Mouse (Mus musculus): ENCODE measurements around the gene Aco2. TPM values are rescaled to one million over a fixed set of nuclear protein-coding genes. Genes with fewer than 3 reads are reported as not detected.

Aco2 gene
- polyA plus RNA-seq, 1 experiment from 2014 or later, result 87.0 TPM

DNA sequence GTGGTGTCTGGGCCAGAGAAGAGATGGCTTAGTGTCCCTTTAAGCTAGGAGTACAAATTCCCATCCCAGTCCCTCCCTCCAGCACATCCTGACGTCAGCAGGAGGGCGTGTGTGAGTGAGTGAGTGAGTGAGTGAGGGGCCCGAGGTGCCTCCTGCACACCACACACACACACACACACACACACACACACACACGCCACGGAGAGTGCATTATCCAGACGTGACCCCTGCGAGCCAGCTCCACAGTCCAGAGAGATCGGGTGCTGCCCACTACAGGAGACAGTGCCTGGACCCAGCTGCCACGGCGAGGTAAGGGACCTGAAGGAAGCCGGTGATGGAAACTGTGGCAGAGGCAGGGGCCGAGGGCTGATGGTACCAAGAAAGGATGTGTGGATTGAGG lies 64.6 kb downstream of the Aco2 start, which contains the start of gene Csdc2:
Csdc2 (plus strand) TSS at position 81 of the 400 bp plus-strand sequence.
- WGBS (ENCODE audit: insufficient replicate concordance), result 17% methylated on average over 12 of the region's 12 CpGs
- Histone ChIP-seq H3K4me1 (ENCODE audit: insufficient read depth) (peaks cover 8% of the 10 kb centered on the region), H3K4me3 (ENCODE audit: low read depth, low read length) (peak within 1 kb of the TSS; percentile 29; the same call in 1 of the 2 replicates), H3K9me3 (ENCODE audit: low read length) (no peaks in the 10 kb centered on the region), H3K4me2 (ENCODE audit: low read depth, low read length) (peak within 1 kb of the TSS; percentile 52), H3K27ac (ENCODE audit: low read depth) (0 out of 2 replicates have a peak within 1 kb of the TSS, but pooled peaks have one; percentile 24), H3K9ac (replicated peaks) (no peak within 1 kb of the TSS), H3K27me3 (ENCODE audit: insufficient read depth, low read length) (peaks cover 9% of the 10 kb centered on the region), H3K36me3 (replicated peaks; ENCODE audit: insufficient read depth, low read length) (no peaks in the 10 kb centered on the region)
- no peak for DNase-seq
- TF ChIP-seq CTCF (IDR thresholded peaks at IDR 0.05; ENCODE audit: low read depth), result peak; percentile 22; the same call in 1 of the 2 replicates
- TF ChIP-seq EP300 (IDR thresholded peaks at IDR 0.05; ENCODE audit: low read depth), result no peak
- ATAC-seq, result peak; percentile 26; the same call in 1 of the 2 replicates

DNA sequence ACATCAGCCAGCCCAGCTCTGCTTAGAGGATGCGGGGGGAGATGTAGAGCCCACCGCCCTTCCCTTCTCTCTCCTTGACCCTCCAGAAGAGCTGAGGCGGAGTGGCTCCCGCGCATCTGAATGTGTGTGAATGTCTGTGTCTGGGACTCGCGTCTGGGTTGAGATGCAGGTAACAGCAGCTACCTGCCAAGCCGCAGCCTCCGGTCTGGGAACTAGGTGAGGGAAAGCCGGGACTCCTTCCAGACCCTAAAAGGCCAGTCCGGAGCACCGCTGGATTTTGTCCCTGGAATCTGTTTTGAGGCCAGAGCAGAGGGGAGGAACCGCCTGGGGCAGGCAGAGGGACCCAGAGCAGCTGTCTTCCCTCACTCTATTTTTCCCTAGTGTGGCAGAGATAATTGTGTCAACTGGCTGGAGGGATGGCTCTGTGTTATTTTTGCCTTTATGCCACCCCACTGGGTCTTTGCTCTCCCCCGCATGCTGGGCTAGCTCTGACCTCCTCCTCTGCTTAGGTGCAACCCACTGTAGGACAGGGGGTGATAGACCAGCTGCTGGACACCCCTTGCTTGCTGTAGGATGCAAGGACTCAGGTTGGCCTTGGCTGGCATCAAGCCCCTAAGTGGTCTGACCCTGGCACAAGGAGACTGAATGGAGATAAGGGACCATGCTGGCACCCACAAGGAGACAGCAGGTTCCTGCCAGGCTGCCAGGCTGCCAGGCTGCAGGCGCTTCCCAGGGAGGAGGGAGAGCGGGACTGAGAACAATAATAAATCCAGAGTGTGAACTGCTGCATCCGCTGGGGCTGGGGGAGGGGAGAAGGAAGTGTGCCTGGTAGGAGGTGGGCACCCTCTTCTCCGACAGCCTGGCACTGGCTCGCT lies 65.2 kb downstream of the Aco2 start:
- peaks cover 9% of the 10 kb centered on the region for H3K27me3 ChIP-seq (ENCODE audit: insufficient read depth, low read length)
- no peak overlapping the region for H3K27ac ChIP-seq (ENCODE audit: low read depth)
- H3K4me3 ChIP-seq (ENCODE audit: low read depth, low read length), result peak overlapping the region; percentile 29; the same call in 1 of the 2 replicates
- H3K9ac ChIP-seq (replicated peaks), result no peak overlapping the region
- H3K36me3 ChIP-seq (replicated peaks; ENCODE audit: insufficient read depth, low read length), result no peaks in the 10 kb centered on the region
- H3K9me3 ChIP-seq (ENCODE audit: low read length), result no peaks in the 10 kb centered on the region
- 17% methylated on average over 19 of the region's 19 CpGs for WGBS (ENCODE audit: insufficient replicate concordance)
- ATAC-seq (no peak), DNase-seq (no peak)
- H3K4me1 ChIP-seq (ENCODE audit: insufficient read depth), result peaks cover 8% of the 10 kb centered on the region
- peak overlapping the region; percentile 52 for H3K4me2 ChIP-seq (ENCODE audit: low read depth, low read length)
- no peak for TF ChIP-seq EP300 (IDR thresholded peaks at IDR 0.05; ENCODE audit: low read depth)
- TF ChIP-seq CTCF (IDR thresholded peaks at IDR 0.05; ENCODE audit: low read depth), result no peak

DNA sequence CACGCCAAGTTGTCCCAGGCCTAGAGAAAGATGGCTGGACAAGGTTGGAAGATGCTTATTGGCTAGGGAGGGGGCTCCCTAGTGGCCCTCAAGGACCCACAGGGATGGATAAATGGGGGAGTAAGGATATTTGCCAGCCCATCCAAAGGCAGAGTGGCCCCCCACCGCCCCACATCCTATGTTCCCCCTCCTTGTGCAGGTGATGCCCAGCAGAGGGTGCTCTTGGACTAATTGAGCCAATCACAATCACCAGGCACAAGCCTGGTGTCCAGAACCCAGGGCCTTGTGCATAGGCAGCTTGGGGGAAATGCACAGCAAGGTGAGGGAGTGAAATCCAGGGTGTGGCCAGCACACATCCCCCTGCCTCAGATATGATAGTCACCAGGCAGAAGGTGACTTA lies 66.1 kb downstream of the Aco2 start:
- Histone ChIP-seq H3K27me3 (ENCODE audit: insufficient read depth, low read length) (peaks cover 9% of the 10 kb centered on the region), H3K4me2 (ENCODE audit: low read depth, low read length) (no peak overlapping the region), H3K36me3 (replicated peaks; ENCODE audit: insufficient read depth, low read length) (no peaks in the 10 kb centered on the region), H3K9ac (replicated peaks) (no peak overlapping the region), H3K4me1 (ENCODE audit: insufficient read depth) (peaks cover 6% of the 10 kb centered on the region; the same call in 1 of the 2 replicates), H3K4me3 (ENCODE audit: low read depth, low read length) (no peak overlapping the region), H3K27ac (ENCODE audit: low read depth) (no peak overlapping the region), H3K9me3 (ENCODE audit: low read length) (no peaks in the 10 kb centered on the region)
- ATAC-seq (no peak), DNase-seq (peak; percentile 57)
- 34% methylated on average over 2 of the region's 2 CpGs for WGBS (ENCODE audit: insufficient replicate concordance)
- TF ChIP-seq CTCF (IDR thresholded peaks at IDR 0.05; ENCODE audit: low read depth) (peak; percentile 75), EP300 (IDR thresholded peaks at IDR 0.05; ENCODE audit: low read depth) (no peak)

DNA sequence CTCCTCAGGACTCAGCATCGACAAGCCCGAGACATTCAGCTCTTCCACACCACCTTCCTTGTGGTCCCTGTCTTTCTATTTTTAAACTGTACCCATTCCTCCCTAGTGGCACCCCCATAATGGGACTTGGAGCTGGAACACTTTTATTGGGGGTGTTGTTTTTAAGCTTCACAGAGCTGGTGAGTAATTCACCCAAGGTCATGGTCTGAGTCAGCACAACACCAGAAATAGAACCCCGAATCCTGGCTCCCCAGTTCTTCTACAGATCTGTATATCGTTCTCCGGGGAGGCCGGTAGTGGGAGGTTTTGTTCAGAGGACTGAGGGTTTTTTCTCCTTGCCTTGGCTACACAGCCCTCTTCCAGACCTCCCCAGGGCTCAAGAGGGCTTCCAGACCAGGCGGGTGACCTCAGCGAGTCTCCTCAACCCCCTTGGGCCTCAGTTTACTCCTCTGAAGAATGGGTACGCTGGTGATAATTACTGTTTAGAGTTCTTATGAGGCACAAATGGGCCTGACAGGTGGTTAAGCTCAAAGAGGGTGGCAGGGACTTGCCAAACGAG lies 67.1 kb downstream of the Aco2 start:
- ATAC-seq (no peak), DNase-seq (no peak)
- H3K4me3 ChIP-seq (ENCODE audit: low read depth, low read length), result no peak overlapping the region
- TF ChIP-seq CTCF (IDR thresholded peaks at IDR 0.05; ENCODE audit: low read depth) (no peak), EP300 (IDR thresholded peaks at IDR 0.05; ENCODE audit: low read depth) (no peak)
- no peak overlapping the region for H3K27ac ChIP-seq (ENCODE audit: low read depth)
- no peaks in the 10 kb centered on the region for H3K36me3 ChIP-seq (replicated peaks; ENCODE audit: insufficient read depth, low read length)
- H3K4me1 ChIP-seq (ENCODE audit: insufficient read depth), result peaks cover 3% of the 10 kb centered on the region; the same call in 1 of the 2 replicates
- no peak overlapping the region for H3K9ac ChIP-seq (replicated peaks)
- no peak overlapping the region for H3K4me2 ChIP-seq (ENCODE audit: low read depth, low read length)
- WGBS (ENCODE audit: insufficient replicate concordance), result 84% methylated on average over 10 of the region's 10 CpGs
- no peaks in the 10 kb centered on the region for H3K9me3 ChIP-seq (ENCODE audit: low read length)
- H3K27me3 ChIP-seq (ENCODE audit: insufficient read depth, low read length), result peaks cover 9% of the 10 kb centered on the region

DNA sequence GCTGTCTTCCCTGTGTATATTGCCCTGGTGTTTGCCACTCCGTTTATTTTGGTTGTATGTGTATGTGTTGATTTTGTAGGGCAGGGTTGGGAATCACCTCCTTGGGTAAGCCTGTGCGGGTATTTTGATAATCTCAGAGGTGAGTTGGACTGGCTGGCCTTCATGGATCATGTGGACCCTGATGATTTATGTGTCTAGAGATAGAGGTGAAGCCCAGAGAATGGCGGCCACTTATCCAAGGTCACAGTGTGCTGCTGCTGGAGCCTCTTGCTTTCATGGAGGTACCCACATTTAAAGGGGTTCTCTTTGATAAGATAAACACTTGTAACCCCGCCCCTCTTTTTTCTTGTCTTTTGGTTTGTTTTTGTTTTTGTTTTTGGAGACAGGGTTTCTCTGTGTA lies 67.7 kb downstream of the Aco2 start:
- DNase-seq (no peak), ATAC-seq (no peak)

DNA sequence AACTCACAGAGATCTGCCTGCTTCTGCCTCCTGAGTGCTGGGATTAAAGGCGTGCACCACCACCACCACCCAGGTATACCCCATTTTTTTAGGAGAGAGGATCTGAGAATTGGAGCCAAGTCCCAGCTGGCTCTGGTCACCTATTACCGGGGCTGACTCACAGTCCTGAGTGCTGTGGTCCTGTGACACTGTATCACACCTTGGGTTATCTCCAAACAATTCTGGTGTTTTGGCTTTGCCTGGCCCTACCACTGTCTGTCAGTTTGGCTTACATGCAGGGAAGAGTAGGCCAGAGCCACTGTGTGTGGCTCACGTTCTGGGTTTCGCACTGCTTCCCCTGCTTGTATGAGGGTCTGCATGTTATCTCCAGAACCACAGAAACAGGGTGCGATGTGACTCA lies 68.1 kb downstream of the Aco2 start:
- Histone ChIP-seq H3K4me1 (ENCODE audit: insufficient read depth) (peaks cover 3% of the 10 kb centered on the region; the same call in 1 of the 2 replicates), H3K36me3 (replicated peaks; ENCODE audit: insufficient read depth, low read length) (no peaks in the 10 kb centered on the region), H3K27me3 (ENCODE audit: insufficient read depth, low read length) (peaks cover 9% of the 10 kb centered on the region), H3K9me3 (ENCODE audit: low read length) (no peaks in the 10 kb centered on the region), H3K27ac (ENCODE audit: low read depth) (no peak overlapping the region), H3K9ac (replicated peaks) (no peak overlapping the region), H3K4me2 (ENCODE audit: low read depth, low read length) (no peak overlapping the region), H3K4me3 (ENCODE audit: low read depth, low read length) (no peak overlapping the region)
- no peak for TF ChIP-seq EP300 (IDR thresholded peaks at IDR 0.05; ENCODE audit: low read depth)
- TF ChIP-seq CTCF (IDR thresholded peaks at IDR 0.05; ENCODE audit: low read depth), result no peak
- WGBS (ENCODE audit: insufficient replicate concordance), result 82% methylated on average over 5 of the region's 5 CpGs
- no peak for ATAC-seq
- DNase-seq, result no peak

More for the DNA sequence above, 67.7 kb downstream of the Aco2 start:
- Histone ChIP-seq H3K27me3 (ENCODE audit: insufficient read depth, low read length) (peaks cover 9% of the 10 kb centered on the region), H3K36me3 (replicated peaks; ENCODE audit: insufficient read depth, low read length) (no peaks in the 10 kb centered on the region), H3K27ac (ENCODE audit: low read depth) (no peak overlapping the region), H3K4me2 (ENCODE audit: low read depth, low read length) (no peak overlapping the region), H3K9me3 (ENCODE audit: low read length) (no peaks in the 10 kb centered on the region), H3K4me3 (ENCODE audit: low read depth, low read length) (no peak overlapping the region), H3K4me1 (ENCODE audit: insufficient read depth) (peaks cover 3% of the 10 kb centered on the region; the same call in 1 of the 2 replicates), H3K9ac (replicated peaks) (no peak overlapping the region)
- WGBS (ENCODE audit: insufficient replicate concordance), result 60% methylated on average over 4 of the region's 4 CpGs
- no peak for TF ChIP-seq EP300 (IDR thresholded peaks at IDR 0.05; ENCODE audit: low read depth)
- TF ChIP-seq CTCF (IDR thresholded peaks at IDR 0.05; ENCODE audit: low read depth), result no peak

Measured in liver, postnatal 0 days (tissue).